Mouse (Mus musculus): ENCODE measurements at regions not wholly inside any gene's neighbourhood (a gene's known extent, or its start where the extent isn't known, plus 50 kb on each side); places are given as distances from the start of the nearest gene placed in this dataset.

DNA sequence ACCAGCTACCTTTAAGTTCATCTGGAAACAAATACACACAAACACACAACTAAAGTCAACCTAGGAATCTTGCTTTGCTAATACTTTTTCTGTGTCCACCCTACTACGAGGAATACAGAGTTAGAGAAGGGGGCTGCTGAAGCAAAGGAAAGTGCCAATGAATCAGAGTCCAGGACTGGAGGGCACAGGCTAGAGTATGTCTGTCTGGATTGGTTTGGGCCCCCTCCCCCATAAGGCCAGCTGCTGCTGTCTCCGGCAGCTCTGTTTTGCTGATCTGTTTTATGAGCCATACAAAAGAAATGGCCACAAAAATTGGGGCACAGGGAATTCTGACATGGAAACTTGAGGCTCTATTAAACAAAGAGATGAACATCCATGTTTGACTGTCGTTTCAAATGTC lies 74.8 kb upstream of the Slc25a13 start:
- DNase-seq (ENCODE audit: low spot score), result no peak

DNA sequence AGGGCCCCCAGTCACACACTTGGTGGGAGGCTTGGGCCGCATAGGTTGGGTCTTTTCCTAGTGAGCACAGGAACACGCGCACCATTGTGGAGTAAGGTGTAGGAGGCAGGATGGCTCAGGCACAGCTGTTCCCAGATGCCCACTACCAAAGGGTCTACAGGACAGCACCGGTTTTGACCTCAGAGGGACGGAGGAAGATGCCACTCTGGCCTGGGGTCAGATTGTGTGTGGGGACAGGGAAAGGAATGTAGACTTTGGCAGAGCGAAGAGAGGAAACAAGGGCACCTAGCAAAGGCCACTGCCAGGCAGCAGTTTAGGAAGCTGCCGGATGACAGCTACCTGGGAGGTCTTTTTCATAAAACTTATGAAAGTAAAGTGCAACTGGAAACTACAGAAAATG lies 73.5 kb upstream of the Slc25a13 start:
- no peak for DNase-seq (ENCODE audit: low spot score)

DNA sequence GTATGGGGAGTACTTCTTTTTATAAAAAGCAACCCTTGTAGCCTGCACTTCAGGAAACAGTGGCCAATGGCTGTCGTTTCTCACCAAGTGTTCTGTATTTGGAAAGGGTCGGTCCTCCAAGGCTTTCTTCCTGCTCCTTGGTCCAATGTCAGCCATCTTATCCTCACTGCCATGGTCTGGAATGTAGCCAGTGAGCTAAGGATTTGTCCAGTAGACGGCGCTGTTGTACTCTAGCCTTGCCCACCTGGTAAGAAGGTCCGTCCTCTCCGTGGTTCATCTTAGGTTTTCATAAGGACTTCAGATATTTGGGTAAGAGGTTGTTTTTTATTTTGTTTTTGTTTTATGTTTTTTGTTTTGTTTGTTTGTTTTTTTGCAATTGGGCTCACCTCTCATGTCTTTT lies 72.8 kb upstream of the Slc25a13 start:
- peak; percentile 32 for DNase-seq (ENCODE audit: low spot score)

DNA sequence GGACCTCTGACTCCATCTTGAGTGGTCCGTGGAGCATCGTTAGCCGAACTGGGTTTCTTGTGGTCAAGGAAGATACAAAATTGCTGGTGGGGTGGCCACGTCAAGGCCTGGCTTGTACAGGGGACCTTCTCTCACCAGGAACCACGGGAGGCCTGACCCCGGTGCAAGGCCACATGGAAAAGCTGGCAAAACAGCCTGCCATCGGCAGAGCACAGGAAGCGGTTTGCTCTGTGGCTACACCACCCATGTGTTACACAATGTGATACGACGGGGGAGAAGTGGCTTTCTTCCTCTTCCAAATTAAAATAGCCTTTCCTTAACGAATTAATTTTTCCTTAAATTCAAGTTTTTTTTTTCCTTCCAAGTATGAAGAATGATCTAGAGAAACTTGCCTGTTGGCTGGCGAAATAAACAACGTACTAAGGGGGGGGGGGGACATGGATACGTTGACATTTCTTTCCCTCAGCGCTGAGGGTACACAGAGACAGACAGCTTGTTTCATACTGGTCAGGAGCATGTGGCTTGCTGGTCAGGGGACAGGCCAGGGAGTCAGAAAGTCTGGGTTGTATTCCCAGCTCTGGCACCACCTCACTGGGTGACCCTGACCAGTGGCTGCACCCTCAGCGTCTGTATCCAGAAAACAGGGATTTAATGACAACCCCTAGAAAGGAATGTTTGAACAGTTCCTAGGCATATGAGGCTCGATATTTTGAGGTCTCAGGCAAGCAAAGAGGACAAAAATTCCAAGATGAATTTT lies 64.0 kb upstream of the Slc25a13 start:
- DNase-seq (ENCODE audit: low spot score), result no peak

DNA sequence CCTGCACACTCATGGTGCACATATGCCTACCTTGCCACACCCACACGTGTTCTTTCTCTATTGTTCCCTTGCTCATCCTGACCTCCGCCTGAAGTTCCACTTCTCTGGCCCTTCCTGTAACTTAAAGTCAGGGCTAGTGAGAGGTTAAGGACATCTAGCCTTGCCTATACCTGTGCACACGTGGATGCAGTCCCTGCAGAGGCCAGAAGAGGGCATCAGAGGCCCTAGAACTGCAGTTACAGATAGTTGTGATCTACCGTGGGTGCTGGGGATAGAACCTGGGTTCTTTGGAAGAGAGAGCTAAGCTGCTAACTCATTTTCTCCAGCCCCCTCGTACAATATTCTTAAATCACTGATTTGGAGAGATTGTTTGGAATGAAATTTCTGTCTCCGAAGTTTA lies 62.7 kb upstream of the Slc25a13 start:
- no peak for DNase-seq (ENCODE audit: low spot score)

DNA sequence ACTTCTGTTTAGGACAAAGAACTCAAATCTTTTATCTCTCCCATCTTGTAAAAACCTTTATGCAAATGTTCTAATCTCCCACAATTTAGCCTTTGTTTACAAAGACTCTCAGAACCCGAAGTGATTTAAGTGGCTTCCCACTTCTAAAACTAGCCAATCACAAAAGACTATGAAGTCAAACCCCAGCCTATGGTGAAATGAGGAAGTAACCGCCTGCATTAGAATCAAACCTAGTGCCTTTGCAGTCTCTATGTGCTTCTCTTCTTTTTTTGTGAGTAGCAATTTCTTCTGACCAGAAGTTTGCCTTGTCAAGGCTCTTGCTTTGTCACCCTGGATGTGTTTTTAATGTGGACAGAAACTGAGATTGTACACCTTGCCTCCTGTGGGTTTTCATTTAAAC lies 53.6 kb upstream of the Slc25a13 start:
- DNase-seq (ENCODE audit: low spot score), result no peak
